Mouse (Mus musculus): ENCODE measurements around the gene Hist1h3b. TPM values are rescaled to one million over a fixed set of nuclear protein-coding genes. Genes with fewer than 3 reads are reported as not detected.
"Not testable (repeated sequence)": the region's sequence is repeated elsewhere in the genome, so short reads cannot be mapped to it uniquely, and the experiment has no call there.

Gene Hist1h3b
- total RNA-seq, 2 experiments from 2014 or later: 390 to 424 TPM

- no peak for DNase-seq
These were observed 2.9 kb downstream of the Hist1h3b start for GRCm38 (mm10) chr13:23755000-23755399.

GRCm38 (mm10) chr13:23756790-23757189, 4.7 kb downstream of the Hist1h3b start, which contains the start of gene Hist1h4b:
Hist1h4b (plus strand) TSS chr13:23757013.
- DNase-seq: peak; percentile 91

- DNase-seq: no peak
These were observed 5.2 kb downstream of the Hist1h3b start for GRCm38 (mm10) chr13:23757211-23757773.

GRCm38 (mm10) chr13:23757921-23758320, 5.9 kb downstream of the Hist1h3b start:
- DNase-seq: no peak

- no peak for DNase-seq
These were observed 7.2 kb downstream of the Hist1h3b start for GRCm38 (mm10) chr13:23759251-23759771.

GRCm38 (mm10) chr13:23759916-23760239, 7.8 kb downstream of the Hist1h3b start:
- DNase-seq: no peak

- DNase-seq: no peak
These were observed 8.3 kb downstream of the Hist1h3b start for GRCm38 (mm10) chr13:23760240-23760971.

GRCm38 (mm10) chr13:23760972-23761864, 9.2 kb downstream of the Hist1h3b start, which contains the start of gene Hist1h4a:
Hist1h4a (minus strand) TSS chr13:23761230.
- peak; percentile 98 for DNase-seq

- peak; percentile 82 for DNase-seq
These were observed 10.1 kb downstream of the Hist1h3b start, which contains the start of gene Hist1h3a for GRCm38 (mm10) chr13:23761871-23762821. Hist1h3a (minus strand) TSS chr13:23762386.

GRCm38 (mm10) chr13:23763242-23763585, 11.1 kb downstream of the Hist1h3b start:
- no peak for DNase-seq

GRCm38 (mm10) chr13:23763586-23764323, 11.7 kb downstream of the Hist1h3b start, which contains the start of gene Hist1h1a:
Hist1h1a (plus strand) TSS chr13:23763666.
- DNase-seq: peak; percentile 88

GRCm38 (mm10) chr13:23764324-23765171, 12.5 kb downstream of the Hist1h3b start:
- no peak for DNase-seq

GRCm38 (mm10) chr13:23765172-23765513, 13.1 kb downstream of the Hist1h3b start:
- DNase-seq: no peak

GRCm38 (mm10) chr13:23766772-23767171, 14.7 kb downstream of the Hist1h3b start:
- DNase-seq: peak; percentile 27

- DNase-seq: no peak
These were observed 16.8 kb downstream of the Hist1h3b start for GRCm38 (mm10) chr13:23768834-23769397.

GRCm38 (mm10) chr13:23769613-23770012, 17.5 kb downstream of the Hist1h3b start, which contains the start of gene Trim38:
Trim38 (plus strand) TSS chr13:23769913.
- not testable (repeated sequence) for DNase-seq

GRCm38 (mm10) chr13:23772561-23773313, 20.7 kb downstream of the Hist1h3b start:
- DNase-seq: peak; percentile 66

- no peak for DNase-seq
These were observed 26.3 kb downstream of the Hist1h3b start for GRCm38 (mm10) chr13:23778339-23778738.

Measured in adrenal gland, postnatal 10 days (tissue).